Mouse (Mus musculus) gastrocnemius, postnatal 36 days (tissue): ENCODE results near the gene Pex6. TPM values are rescaled to one million over a fixed set of nuclear protein-coding genes. Genes with fewer than 3 reads are reported as not detected.
"Not testable (repeated sequence)": the region's sequence is repeated elsewhere in the genome, so short reads cannot be mapped to it uniquely, and the experiment has no call there.

Source experiments
- DNase-seq, 2 experiments: peaks; one replicate each; pipeline ENCODE4 v3.0.0; 2022
- intact Hi-C: fragments of 180-260 bp; cut with DNase I; formaldehyde crosslinking; loops from one replicate; pipeline ENCODE4 v1.15.1; 2025
- total RNA-seq, 2 experiments: library from RNA; stranded (reverse); gene quantifications; 2 replicates each; pipeline ENCODE4 v1.2.3; 2021

Gene Pex6
- total RNA-seq, 2 experiments from 2014 or later = 12.7 to 15.2 TPM

GRCm38 (mm10) chr17:46727271-46727670 lies 16.0 kb downstream of the Pex6 start:
- intact Hi-C loops = loop anchor here (5.0 kb wide), 1 partner anchor 200 kb away; no protein-coding TSS in a partner anchor
- no peak for DNase-seq

DNA sequence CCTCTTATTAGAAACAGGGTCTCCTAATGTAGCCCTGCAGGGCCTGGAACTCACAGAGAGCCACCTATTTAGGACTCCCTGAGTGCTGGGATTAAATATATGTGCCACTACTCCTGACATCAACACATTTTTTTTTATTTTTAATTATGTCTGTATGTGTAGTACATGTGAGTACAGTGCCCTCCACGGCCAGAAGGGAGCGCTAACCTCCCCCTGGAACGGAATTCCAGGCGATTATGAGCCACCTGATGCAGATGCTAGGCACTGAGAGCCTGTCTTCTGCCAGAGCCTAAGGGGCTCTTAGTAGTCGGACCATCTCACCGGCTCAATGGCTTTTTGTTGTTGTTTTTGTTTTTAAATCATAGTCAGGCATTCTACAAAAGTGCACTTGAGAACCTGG lies 16.8 kb downstream of the Pex6 start:
- no peak for DNase-seq
- intact Hi-C loops = loop anchor here (5.0 kb wide), 1 partner anchor 201 kb away; no protein-coding TSS in a partner anchor

DNA sequence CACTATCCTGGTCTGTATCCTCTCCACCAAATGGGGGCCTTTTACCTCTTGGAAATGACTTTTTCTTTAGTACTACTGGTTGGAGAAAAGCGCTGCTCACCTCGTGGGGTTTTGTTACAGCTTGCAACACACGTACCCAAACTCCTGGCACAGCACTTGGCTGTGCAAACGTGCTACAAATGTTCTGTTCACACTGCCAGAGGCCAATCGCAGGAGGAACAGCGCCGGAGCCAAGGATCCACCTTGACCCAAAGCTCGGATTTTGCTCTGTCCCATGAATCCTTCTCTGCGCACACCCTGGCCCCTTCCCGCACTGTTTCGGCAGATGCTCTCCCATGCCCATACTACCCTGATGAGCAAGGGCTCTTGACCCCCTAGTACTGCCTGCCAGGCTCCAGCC lies 17.2 kb downstream of the Pex6 start:
- intact Hi-C loops = loop anchor here (5.0 kb wide), 1 partner anchor 201 kb away; no protein-coding TSS in a partner anchor
- DNase-seq = no peak

GRCm38 (mm10) chr17:46728904-46729318 lies 17.6 kb downstream of the Pex6 start, which contains the start of gene Gnmt:
TSS of gene Gnmt (minus strand) at chr17:46729168.
- no peak for DNase-seq
- intact Hi-C loops = loop anchor here (5.0 kb wide), 1 partner anchor 202 kb away; no protein-coding TSS in a partner anchor

DNA sequence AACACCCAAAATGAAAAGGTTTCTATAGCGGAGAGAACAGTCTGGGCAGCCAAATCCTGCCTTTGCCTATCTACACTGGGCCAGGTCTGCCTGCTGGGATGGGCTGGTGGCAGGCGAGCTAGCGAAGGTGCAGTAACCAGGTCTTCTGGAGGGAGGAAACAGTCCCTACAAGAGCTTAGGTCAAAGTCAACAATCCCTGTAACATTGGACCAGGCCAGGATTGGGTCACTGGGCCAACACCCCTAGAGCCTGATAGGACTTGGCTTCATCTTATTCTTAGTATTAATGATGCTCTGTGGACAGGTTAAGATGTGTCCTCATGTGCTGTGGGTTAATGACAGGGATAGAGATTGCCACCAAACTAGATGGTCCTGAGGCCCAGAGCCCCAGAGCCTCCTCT lies 22.8 kb downstream of the Pex6 start:
- no peak for DNase-seq
- intact Hi-C loops = no loop called here

DNA sequence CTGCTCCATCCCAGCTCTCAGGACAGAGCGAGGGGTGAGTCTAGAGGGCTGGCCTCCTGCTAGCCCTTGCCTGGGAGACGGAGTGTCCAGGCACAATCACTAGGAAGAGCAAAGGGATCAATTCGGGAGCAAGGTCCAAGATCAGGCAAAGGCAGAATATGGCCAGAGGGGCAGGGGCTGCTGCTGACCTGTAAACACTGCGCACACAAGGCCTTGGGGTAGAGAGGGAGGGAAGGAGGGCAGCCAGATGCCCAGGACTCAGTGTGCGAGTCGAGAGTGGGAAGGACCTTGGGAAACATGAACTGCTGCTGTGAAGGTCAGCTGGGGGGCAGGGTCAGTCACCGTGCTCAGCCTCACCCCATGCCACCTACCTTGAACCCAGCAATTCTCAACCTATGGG lies 24.0 kb downstream of the Pex6 start:
- intact Hi-C loops = no loop called here
- DNase-seq = no peak

DNA sequence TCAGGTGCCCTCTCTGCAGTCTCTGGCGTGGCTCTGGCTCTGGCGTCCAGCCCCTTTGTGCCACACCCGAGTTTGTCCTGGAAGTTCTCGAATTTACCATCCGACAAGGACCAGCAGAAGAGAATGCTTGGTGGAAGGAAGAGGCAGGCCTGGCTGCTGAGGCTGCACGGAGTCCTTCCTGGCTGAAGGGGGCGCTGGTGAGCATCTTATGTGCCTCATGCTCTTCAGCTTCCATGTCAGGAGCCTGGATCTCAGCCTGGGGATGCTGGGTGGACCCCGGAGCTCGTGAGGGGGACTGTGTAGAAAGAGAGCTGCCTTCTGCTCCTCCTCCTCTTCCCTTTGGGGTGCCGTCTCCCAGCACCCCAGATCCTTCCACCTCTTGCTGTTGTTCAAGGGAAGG lies 24.9 kb downstream of the Pex6 start:
- intact Hi-C loops = no loop called here

GRCm38 (mm10) chr17:46741305-46741704 lies 30.0 kb downstream of the Pex6 start:
- intact Hi-C loops = no loop called here
- DNase-seq = no peak

More for the DNA sequence above, 24.9 kb downstream of the Pex6 start:
- no peak for DNase-seq

GRCm38 (mm10) chr17:46742986-46743385 lies 31.7 kb downstream of the Pex6 start:
- intact Hi-C loops = no loop called here
- no peak for DNase-seq

GRCm38 (mm10) chr17:46745506-46745905 lies 34.2 kb downstream of the Pex6 start:
- intact Hi-C loops = no loop called here
- no peak for DNase-seq

- DNase-seq = no peak
- intact Hi-C loops = no loop called here
Observed at GRCm38 (mm10) chr17:46747234-46747633, 36.0 kb downstream of the Pex6 start.

GRCm38 (mm10) chr17:46747806-46748205 lies 36.5 kb downstream of the Pex6 start:
- DNase-seq = no peak
- intact Hi-C loops = no loop called here

GRCm38 (mm10) chr17:46749282-46749681 lies 38.0 kb downstream of the Pex6 start:
- no peak for DNase-seq
- intact Hi-C loops = no loop called here

DNA sequence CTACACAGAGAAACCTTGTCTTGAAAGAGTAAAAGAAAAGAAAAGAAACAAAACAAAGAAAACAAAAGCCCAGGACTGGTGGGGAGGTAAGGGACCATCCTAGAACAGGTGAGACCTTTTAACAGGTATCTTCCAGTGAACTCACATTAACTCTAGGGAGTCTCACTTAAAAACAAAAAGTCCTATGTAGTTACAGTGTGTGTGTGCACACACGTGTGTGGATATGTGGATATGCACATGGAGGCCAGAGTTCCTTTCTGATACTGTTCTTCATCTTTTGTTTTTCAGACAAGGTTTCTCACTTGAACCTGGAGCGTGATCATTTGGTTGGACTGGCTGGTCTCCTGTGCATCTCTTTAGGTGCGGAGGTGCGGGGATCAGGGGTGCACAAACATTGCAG lies 39.3 kb downstream of the Pex6 start:
- DNase-seq = no peak
- intact Hi-C loops = no loop called here

- no peak for DNase-seq
- intact Hi-C loops = no loop called here
Observed at GRCm38 (mm10) chr17:46751056-46751793, 40.0 kb downstream of the Pex6 start.

GRCm38 (mm10) chr17:46751794-46752556 lies 40.7 kb downstream of the Pex6 start, which contains the start of gene Cnpy3:
TSS of gene Cnpy3 (minus strand) at chr17:46752214.
- peak; percentile 91 to 97 for DNase-seq
- intact Hi-C loops = no loop called here

DNA sequence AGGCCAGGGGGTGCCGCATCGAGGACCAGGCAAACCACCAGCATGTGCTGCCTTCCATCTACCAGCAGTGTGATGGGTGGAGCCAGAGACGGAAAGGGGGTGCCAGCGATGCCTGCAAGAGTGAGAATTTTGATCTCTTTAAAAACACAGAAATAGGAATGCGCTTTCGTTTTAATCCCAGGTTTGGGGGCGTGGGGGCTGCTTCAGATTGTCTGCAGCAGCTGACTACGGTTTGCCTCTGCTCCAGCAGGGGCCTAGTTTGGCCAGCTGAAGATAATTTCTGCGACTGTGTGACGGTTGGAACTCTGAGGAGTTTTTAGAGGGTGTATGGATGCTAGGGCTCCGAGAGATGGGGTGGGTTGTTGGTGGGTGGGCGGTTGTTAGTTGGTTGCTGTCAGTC lies 47.5 kb downstream of the Pex6 start:
- intact Hi-C loops = no loop called here
- DNase-seq = no peak

DNA sequence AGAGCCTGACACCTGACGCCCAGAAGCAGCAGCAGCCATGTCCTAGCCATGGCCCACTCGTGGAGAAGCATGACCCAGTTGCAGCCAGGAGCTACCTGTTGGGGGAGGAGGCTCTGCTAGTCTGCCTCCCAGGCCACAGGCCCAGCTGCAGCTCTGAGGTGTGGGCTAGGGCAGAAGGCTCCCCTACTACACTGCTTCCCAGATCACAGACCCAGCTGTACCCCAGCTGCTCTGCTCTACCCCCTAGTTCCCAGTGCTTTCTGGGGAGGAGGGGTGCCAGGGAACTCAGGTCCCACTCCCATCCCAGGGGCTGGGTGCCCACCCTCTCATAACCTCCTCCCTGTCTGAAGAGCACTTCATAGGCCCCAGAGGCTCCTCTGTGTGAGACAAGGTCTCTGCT lies 52.3 kb downstream of the Pex6 start, which contains the start of gene Ptcra:
Ptcra (minus strand) TSS at position 169 of the 400 bp plus-strand sequence.
- DNase-seq = no peak
- intact Hi-C loops = no loop called here

DNA sequence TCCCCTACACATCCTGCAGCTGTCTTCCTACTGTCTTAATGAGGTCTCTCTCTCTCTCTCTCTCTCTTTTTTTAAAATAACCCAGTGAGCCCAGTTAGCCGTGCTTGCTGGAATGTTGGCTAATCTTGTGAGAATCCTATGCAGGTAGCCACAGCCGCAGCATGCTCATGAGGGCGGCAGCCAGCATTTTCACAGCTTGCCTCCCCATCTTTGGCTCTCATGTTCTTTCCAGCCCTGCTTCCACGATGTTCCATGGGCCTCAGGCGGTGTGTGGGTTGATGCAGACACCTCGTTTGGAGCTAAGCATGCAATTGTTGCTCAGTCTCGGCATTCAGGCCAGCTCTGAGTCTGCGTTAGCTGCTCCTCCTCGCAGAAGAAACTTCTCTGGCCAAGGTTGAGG lies 53.7 kb downstream of the Pex6 start:
- intact Hi-C loops, DNase-seq: not testable (repeated sequence)

GRCm38 (mm10) chr17:46767868-46768267 lies 56.6 kb downstream of the Pex6 start:
- intact Hi-C loops = no loop called here
- DNase-seq = no peak

GRCm38 (mm10) chr17:46770546-46770945 lies 59.3 kb downstream of the Pex6 start:
- DNase-seq = no peak
- intact Hi-C loops = no loop called here
